Mouse (Mus musculus) heart, adult 2 months (tissue): Measurements from ENCODE around the gene Mei1. TPM values are rescaled to one million over a fixed set of nuclear protein-coding genes. Genes with fewer than 3 reads are reported as not detected.
A peak's percentile ranks its signal among the peaks of the same experiment; 100 is the strongest.

Experiments
- DNase-seq, 2 experiments: peaks; one replicate each; pipeline ENCODE4 v3.0.0; 2021
- H3K27ac ChIP-seq: fragments of 200-600 bp; 2 replicates; pipeline ENCODE4 v1.8.1; 2022
- H3K27me3 ChIP-seq: fragments of 200-500 bp; 2 replicates; pipeline ENCODE4 v1.6.1; 2012; ENCODE audit warnings: mild to moderate bottlenecking, low read length, inconsistent platforms, mixed read lengths; ENCODE audit not compliant: control insufficient read depth, insufficient read depth
- H3K36me3 ChIP-seq: fragments of 200-500 bp; 2 replicates; pipeline ENCODE4 v1.6.1; 2012; ENCODE audit warnings: low read length, inconsistent platforms; ENCODE audit not compliant: control insufficient read depth, insufficient read depth
- H3K4me1 ChIP-seq: fragments of 200-500 bp; 2 replicates; pipeline ENCODE4 v1.6.1; 2011; ENCODE audit warnings: low read length; ENCODE audit not compliant: control insufficient read depth, insufficient read depth
- H3K4me3 ChIP-seq: fragments of 200-600 bp; 2 replicates; pipeline ENCODE4 v1.8.1; 2022
- H3K79me2 ChIP-seq: fragments of 200-500 bp; replicated peaks from 2 replicates; pipeline ENCODE4 v1.6.1; 2012; ENCODE audit warnings: mild to moderate bottlenecking, inconsistent platforms, low read length, moderate library complexity, mixed read lengths; ENCODE audit not compliant: control insufficient read depth, insufficient read depth
- H3K9ac ChIP-seq: fragments of 200-500 bp; 2 replicates; pipeline ENCODE4 v1.6.1; 2012; ENCODE audit warnings: low read depth, mild to moderate bottlenecking, control low read depth, inconsistent platforms, low read length, mixed read lengths
- CTCF ChIP-seq: fragments of 200-600 bp; IDR thresholded peaks from 2 replicates; pipeline ENCODE4 v1.8.1; 2022; ENCODE audit warnings: antibody characterized with exemption, mild to moderate bottlenecking, moderate library complexity
- EP300 ChIP-seq: fragments of 200-500 bp; IDR thresholded peaks from 2 replicates; pipeline ENCODE4 v1.6.1; 2011; ENCODE audit warnings: low read depth, low read length, control low read depth; ENCODE audit not compliant: insufficient read depth
- POLR2A ChIP-seq: fragments of 200-500 bp; IDR thresholded peaks from 2 replicates; pipeline ENCODE4 v1.6.1; 2011; ENCODE audit warnings: mild to moderate bottlenecking, low read depth, low read length, control low read depth; ENCODE audit not compliant: insufficient read depth
- WGBS: fragments of 180-500 bp; shearing (Covaris S2); methylation state at CpG from one replicate; pipeline ENCODE4 v1.1.7; 2018; 5-methylcytosine and 5-hydroxymethylcytosine counted together
- intact Hi-C: fragments of 180-260 bp; cut with DNase I; formaldehyde crosslinking; loops from one replicate; pipeline ENCODE4 v1.15.1; 2025
- polyA plus RNA-seq: library from polyadenylated mRNA; depleted of rRNA; stranded (reverse); fragments of >200 nt; gene quantifications from 2 replicates; pipeline ENCODE4 v1.2.3, GENCODE M21; 2012
- total RNA-seq, 2 experiments: library from RNA; stranded (reverse); gene quantifications; 2 replicates each; pipeline ENCODE4 v1.2.3; 2021

Gene Mei1
- total and polyA plus RNA-seq, 3 experiments, result not detected

DNA sequence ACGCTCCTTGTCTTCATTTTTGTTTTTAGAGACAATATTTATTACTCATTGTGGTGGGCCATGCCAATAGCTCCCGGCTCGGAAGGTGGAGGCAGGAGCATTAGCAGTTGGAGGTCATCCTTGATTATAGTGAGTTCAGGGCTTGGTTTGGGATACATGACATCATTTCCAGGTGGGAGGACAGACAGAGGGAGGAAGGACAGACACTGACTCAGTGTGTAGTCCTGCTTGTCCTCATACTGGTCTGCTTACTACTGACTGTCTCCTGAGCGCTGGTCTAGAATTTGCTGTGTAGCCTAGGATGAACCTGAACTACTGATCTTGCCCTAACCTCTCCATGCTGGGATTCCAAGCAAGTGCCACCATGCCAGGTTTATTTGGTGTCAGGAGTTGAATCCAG is 36.0 kb upstream of the Mei1 start, which contains the start of gene Desi1:
Desi1 (minus strand) TSS at position 101 of the 400 bp plus-strand sequence.
- TF ChIP-seq POLR2A (no peak), EP300 (no peak), CTCF (no peak)
- DNase-seq, result no peak
- no peaks in the 10 kb centered on the region for H3K4me1 ChIP-seq
- no peak within 1 kb of the TSS for H3K4me3 ChIP-seq
- H3K79me2 ChIP-seq, result no peaks in the 10 kb centered on the region
- H3K9ac ChIP-seq, result no peak within 1 kb of the TSS
- intact Hi-C loops, result no loop called here
- H3K27me3 ChIP-seq, result no peaks in the 10 kb centered on the region
- no peaks in the 10 kb centered on the region; the same call in 1 of the 2 replicates for H3K36me3 ChIP-seq
- 87% methylated on average over 4 of the region's 4 CpGs for WGBS
- no peak within 1 kb of the TSS for H3K27ac ChIP-seq

DNA sequence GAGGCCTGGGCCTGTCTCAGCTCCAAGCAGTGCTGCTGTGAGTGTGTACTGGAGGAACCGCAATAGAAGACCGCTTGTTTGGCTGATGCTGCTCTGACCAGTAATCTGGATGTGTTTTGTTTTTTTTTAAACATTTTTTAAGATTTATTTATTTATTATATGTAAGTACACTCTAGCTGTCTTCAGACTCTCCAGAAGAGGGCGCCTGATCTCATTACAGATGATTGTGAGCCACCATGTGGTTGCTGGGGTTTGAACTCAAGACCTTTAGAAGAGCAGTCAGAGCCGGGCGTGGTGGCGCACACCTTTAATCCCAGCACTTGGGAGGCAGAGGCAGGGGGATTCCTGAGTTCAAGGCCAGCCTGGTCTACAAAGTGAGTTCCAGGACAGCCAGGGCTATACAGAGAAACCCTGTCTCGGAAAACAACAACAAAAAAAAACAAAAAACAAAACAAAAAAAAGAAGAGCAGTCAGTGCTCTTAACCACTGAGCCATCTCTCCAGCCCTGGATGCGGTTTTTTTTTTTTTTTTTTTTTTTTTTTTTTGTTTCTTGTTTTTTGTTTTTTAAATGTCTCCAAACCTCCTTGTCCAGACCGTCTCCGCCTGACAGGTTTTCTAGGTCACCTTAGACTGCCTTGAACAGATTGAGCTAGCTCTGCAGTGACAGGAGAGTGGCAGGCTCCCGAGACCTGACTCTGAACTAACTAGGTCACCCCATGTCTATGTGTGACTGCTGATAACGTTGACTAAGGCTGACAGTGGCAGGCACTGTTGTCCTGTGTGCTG is 33.7 kb upstream of the Mei1 start:
- Histone ChIP-seq H3K4me3 (no peak overlapping the region), H3K4me1 (no peaks in the 10 kb centered on the region), H3K9ac (no peak overlapping the region), H3K36me3 (no peaks in the 10 kb centered on the region; the same call in 1 of the 2 replicates), H3K79me2 (no peaks in the 10 kb centered on the region), H3K27ac (no peak overlapping the region), H3K27me3 (no peaks in the 10 kb centered on the region)
- no peak for DNase-seq
- TF ChIP-seq EP300, result no peak
- TF ChIP-seq POLR2A, result no peak
- TF ChIP-seq CTCF, result peak; percentile 60
- WGBS, result 71% methylated on average over 12 of the region's 12 CpGs
- intact Hi-C loops, result no loop called here

DNA sequence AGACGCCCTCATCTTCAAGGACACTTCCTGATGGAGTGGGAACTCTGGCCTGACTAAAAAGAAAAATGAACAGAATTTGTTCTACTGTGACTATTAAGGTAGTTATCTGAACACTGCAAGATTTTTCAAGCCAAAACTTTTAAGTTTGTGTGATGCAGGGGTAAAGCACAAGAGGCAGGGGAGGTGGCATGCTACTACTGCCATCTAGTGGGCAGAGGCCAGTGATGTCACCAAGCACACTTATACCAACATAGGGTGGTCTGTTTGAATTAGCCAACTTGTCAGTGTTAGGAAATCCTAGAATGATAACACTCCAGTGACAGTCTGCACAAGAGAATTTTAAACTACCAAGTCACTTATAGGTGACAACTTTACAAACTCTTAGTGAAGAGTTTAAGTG is 29.1 kb upstream of the Mei1 start:
- Histone ChIP-seq H3K27me3 (no peaks in the 10 kb centered on the region), H3K9ac (no peak overlapping the region), H3K4me1 (0 out of 2 replicates have a peak, but pooled peaks cover 1% of the 10 kb centered on the region), H3K4me3 (no peak overlapping the region), H3K36me3 (no peaks in the 10 kb centered on the region; the same call in 1 of the 2 replicates), H3K79me2 (no peaks in the 10 kb centered on the region), H3K27ac (no peak overlapping the region)
- intact Hi-C loops, result loop anchor here (2.0 kb wide), 1 partner anchor 80 kb away; the partner anchor contains the start of gene Pmm1
- WGBS, result 97% methylated on average over 1 of the region's 1 CpGs
- DNase-seq, result peak in 1 of 2 experiments; percentile 26
- TF ChIP-seq CTCF, result peak; percentile 93
- TF ChIP-seq POLR2A, result no peak
- TF ChIP-seq EP300, result 0 out of 2 replicates have a peak, but pooled peaks have one; percentile 29

DNA sequence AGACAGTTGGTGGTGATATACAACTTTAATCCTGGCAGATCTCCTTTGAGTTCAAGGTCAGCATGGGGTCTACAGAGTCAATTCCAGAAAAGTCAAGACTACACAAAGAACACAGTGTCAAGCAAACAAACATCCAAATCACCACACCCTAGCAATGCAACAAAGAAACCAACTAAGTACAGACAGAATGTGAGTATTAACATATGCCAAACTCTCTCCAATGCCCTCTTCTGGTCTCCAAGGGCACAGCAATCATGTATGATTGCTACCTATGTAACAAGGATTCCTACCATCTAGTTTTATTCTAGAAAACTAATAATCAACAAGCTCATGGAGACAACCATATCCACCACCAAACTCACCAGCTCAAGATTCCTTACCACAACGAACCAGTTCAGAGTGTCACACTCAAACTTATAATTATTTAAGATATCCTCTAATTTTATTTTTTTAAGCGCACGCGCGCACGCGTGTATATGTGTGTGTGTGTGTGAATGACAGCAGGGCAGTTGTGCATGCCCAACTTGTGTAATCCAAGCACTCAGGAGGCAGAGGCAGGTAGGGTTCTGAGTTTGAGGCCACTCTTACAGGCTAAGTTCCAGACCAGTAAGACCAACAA is 25.5 kb upstream of the Mei1 start:
- Histone ChIP-seq H3K4me3 (no peak overlapping the region), H3K79me2 (peaks cover 6% of the 10 kb centered on the region; the same call in 1 of the 2 replicates), H3K36me3 (no peaks in the 10 kb centered on the region), H3K27me3 (no peaks in the 10 kb centered on the region), H3K4me1 (peaks cover 6% of the 10 kb centered on the region), H3K9ac (no peak overlapping the region), H3K27ac (no peak overlapping the region)
- intact Hi-C loops, result no loop called here
- no peak for DNase-seq
- TF ChIP-seq POLR2A (no peak), CTCF (peak; percentile 61)
- 95% methylated on average over 7 of the region's 7 CpGs for WGBS

DNA sequence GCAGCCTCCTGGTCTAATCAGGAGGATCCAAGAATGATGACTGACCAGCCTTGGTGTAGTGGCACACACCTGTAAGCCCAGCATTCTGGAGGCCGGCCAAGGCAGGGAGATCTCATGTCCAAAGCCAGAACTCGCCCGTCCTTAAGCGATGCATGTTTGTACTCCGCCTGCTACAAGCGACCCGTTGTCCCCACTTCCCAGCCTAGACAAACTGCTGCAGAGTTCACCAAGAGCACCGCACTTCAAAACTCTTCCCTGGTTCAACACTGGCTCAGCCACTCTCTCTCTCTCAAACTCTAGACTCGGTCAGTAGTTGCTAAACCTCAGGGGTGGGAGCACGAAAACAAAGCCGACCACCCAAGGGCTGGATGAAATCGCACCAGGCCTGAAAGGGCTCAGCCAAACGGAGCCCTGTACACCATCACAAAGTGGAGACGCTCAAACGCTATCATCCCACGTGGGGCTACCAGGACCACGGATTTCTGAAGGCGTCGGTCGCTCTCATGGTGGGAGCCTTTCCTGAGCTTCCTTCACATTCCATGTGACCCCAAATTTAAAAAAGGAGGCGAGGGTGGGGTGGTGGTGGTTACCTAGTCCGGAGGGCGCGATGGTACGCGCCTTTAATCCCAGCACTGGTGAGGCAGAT is 23.4 kb upstream of the Mei1 start:
- intact Hi-C loops, result no loop called here
- H3K4me3 ChIP-seq, result peak overlapping the region; percentile 80

More for the DNA sequence above, 23.4 kb upstream of the Mei1 start:
- no peaks in the 10 kb centered on the region for H3K36me3 ChIP-seq
- H3K9ac ChIP-seq, result peak overlapping the region; percentile 92
- H3K27me3 ChIP-seq, result no peaks in the 10 kb centered on the region
- no peak for DNase-seq
- TF ChIP-seq EP300 (no peak), POLR2A (no peak), CTCF (no peak)
- H3K27ac ChIP-seq, result peak overlapping the region; percentile 93; the same call in 1 of the 2 replicates
- peaks cover 6% of the 10 kb centered on the region for H3K4me1 ChIP-seq
- H3K79me2 ChIP-seq, result peaks cover 6% of the 10 kb centered on the region; the same call in 1 of the 2 replicates
- whole genome bisulfite sequencing, result 2% methylated on average over 26 of the region's 26 CpGs
